Comparison of ENCODE assay signal across 8 mouse cellular contexts in the genomic region with DNA sequence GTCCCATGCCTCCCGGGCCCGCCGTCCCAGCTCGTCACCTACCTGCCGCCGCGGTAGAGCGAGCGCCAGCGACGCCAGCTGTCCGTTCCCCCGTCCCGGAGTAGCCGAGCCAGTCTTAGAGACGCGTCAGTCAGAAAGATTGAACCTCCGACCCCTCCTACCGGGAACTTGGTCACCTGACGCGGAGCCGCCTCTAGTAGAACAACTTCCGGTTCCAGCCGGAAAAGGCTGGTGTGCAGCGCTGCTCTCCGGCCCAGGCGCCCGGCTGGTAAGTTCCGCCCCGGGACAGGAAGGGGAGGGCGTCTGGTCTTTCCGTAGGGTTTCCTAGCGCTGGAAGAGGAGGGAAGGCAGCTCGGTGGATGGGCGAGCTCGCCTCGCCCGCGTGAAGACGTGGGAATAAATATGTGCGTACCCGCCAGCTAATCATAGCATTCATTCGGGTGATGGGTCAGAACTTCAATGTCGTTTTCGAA. TPM values are rescaled to one million over a fixed set of nuclear protein-coding genes. Genes with fewer than 3 reads are reported as not detected.
DNase-seq lines count a peak whose midpoint lies in the region; ATAC-seq lines count a peak whose summit lies in the region.

Rnf185 (minus strand) TSS at position 197 of the 473 bp plus-strand sequence.

- peaks cover 13% of the 10 kb centered on the region for H3K4me1 ChIP-seq in lung, embryonic 16.5 days (replicated peaks; ENCODE audit: control insufficient read depth, insufficient read depth, low read length)

- H3K27me3 ChIP-seq in lung, embryonic 16.5 days (ENCODE audit: control insufficient read depth, insufficient read depth, low read depth, low read length), result no peaks in the 10 kb centered on the region

- peak within 1 kb of the TSS; percentile 95 for H3K4me2 ChIP-seq in lung, embryonic 16.5 days (ENCODE audit: low read depth, low read length)

- no peaks in the 10 kb centered on the region; the same call in 1 of the 2 replicates for H3K36me3 ChIP-seq in lung, embryonic 16.5 days (ENCODE audit: control insufficient read depth, insufficient read depth, low read length)

- under 1% methylated on average over 45 of the region's 45 CpGs for WGBS in lung, embryonic 16.5 days

- H3K9me3 ChIP-seq in lung, embryonic 16.5 days (ENCODE audit: control insufficient read depth, low read length), result no peaks in the 10 kb centered on the region

- peak; percentile 89 for DNase-seq in MEL-GATA-1-ER (ENCODE audit: extremely low read depth, low read depth)
- DNase-seq in cerebellum, adult 8-10 months, result peak; percentile 87
- DNase-seq in forelimb bud, embryonic 11.5 days (ENCODE audit: low read depth, low spot score), result peak; percentile 95
- peak; percentile 75 for DNase-seq in layer of hippocampus, adult 9-10 months (ENCODE audit: low spot score)
- peak; percentile 76 for DNase-seq in ovary, postnatal 10 days (ENCODE audit: low spot score)
- peak; percentile 88 for DNase-seq in thymus, postnatal 10 days (ENCODE audit: low spot score in 2 of 2)

- H3K9ac ChIP-seq in lung, embryonic 16.5 days (ENCODE audit: low read length), result peak within 1 kb of the TSS; percentile 88

- H3K4me3 ChIP-seq in lung, embryonic 16.5 days (ENCODE audit: low read length), result peak within 1 kb of the TSS; percentile 79

- ATAC-seq in hematopoietic stem cell, adult 5-6 weeks (replicated peaks in 1 of 2; ENCODE audit: insufficient read depth in 1 of 2, low FRiP score in 2 of 2, low TSS enrichment in 1 of 2, low read depth in 1 of 2, poor library complexity in 2 of 2, severe bottlenecking in 2 of 2), result peak; percentile 95 to 97
- ATAC-seq in lung, embryonic 16.5 days (ENCODE audit: low read depth), result peak; percentile 98

- peak within 1 kb of the TSS; percentile 92 for H3K27ac ChIP-seq in lung, embryonic 16.5 days (ENCODE audit: low read length)

RNA-seq across cellular contexts. Expression of gene Rnf185, which starts in this region (rescaled TPM):
- 10.9 and 15.6 TPM in 2 replicates for total RNA-seq in hematopoietic stem cell, adult 5-6 weeks (2017)
- polyA plus RNA-seq in lung, embryonic 16.5 days (2015; fragmentation: Nextera tagmentation; extraction: Ambion mirVana), result 31.2 and 32.8 TPM in 2 replicates

Comparison
In these comparisons a context has a peak if more than half of its experiments do, and no peak if none do; other contexts are left out.
1. Peak in every context shown above with its lines: DNase-seq, ATAC-seq, H3K4me3 ChIP-seq and H3K27ac ChIP-seq.